Mouse (Mus musculus): Measurements from ENCODE around the gene Sestd1.
A peak's percentile ranks its signal among the peaks of the same experiment; 100 is the strongest.

Gene Sestd1

DNA sequence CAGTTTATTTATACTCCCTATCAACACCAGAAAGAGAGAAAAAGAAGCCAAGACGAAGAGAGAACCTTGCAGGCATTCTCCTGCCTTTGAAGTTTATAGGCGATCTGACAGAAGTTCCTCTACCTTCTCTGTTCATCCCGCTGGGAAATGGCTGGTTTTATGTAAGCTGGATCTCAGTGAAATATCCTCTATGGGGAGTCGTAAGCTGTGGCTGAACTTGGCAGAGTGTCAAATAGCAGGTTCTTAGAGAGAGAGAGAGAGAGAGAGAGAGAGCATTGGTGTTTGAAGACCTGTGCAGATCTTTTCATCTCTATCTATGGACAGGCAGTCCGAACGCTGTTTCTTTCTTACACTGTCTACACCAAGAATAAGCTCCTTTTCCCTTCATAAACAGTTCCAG lies 107.0 kb downstream of the Sestd1 start:
- DNase-seq (ENCODE audit: low spot score) = no peak

DNA sequence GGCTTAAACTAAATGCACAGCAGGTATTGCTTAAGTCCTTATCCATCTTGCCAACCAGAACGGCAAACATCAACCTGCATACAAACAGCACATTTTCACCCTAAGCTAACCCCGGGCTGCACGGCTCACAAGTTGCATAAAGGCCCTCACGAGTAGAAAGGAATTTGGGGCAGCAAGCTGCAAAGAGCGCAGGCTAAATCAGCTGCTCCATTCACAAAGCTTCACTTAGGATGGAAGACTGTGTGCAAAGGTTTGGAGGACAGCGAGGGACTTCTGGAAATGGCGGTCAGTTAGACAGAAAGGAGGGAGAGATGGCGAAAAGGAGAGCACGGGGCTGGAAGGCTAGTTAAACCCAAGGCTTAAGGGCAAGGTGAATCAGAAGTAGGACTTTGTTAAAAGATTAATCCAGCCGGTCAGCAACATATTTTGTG lies 108.1 kb downstream of the Sestd1 start:
- DNase-seq (ENCODE audit: low spot score) = no peak

DNA sequence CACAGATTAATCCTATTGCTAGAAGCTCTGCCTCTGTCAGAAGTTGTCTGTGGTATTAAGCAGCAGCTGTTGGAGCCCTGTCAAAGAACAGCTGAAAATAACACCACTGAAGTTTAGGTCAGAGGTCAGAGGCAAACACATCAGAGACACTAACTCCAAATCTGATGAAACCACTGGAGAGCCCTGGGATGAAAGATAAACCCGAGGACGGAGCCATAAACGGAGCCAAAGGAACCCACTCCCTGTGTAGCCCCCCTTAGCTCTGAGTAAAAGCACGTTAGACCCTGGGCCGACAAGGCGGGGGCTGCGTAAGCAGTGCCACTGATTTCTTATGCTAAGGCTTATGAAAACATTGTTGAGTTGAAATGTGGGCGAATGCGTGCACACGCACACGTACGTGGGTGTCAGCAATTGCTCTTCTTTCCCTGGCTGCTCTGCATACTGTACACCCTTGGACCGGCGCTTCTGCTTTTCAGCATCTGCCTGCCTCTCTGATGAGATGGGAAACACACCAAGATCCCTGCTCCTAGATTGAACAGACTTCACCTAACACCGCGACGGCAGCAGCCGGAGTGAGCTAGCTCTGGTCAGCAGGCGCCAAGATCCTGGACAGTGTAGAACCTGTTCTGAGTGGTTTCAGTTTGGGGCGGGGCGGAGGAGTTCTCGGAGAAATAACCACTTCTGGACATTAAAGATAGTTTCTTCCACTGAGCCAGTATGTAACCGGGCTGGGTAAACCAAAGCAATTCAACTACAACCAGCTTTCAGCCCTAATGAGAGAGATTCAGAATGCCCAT lies 108.8 kb downstream of the Sestd1 start:
- peak; percentile 70 for DNase-seq (ENCODE audit: low spot score)

DNA sequence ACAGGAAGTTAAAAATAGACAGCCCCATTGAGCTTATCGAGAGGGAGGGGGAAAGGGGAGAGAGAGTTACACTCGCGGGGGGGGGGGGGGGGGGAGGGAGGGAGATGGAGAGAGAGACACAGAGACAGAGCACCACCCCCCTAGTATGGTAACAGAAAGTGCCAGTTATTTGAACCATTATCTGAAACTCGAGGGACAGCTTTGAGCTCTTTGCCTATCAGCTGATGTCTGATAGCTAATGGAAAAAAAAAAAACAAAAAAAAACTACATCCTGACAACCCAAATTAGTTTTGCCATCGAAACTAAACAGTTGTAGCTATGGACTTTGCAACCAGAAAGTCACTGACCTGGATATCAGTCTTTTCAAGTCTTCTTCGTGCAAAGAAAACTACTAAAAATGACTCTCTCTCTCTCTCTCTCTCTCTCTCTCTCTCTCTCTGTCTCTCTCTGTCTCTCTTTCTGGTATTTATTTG lies 109.7 kb downstream of the Sestd1 start, which contains the start of gene Ccdc141:
Gene Ccdc141 (minus strand): TSS at position 4 of the 473 bp plus-strand sequence.
- no peak for DNase-seq (ENCODE audit: low spot score)

DNA sequence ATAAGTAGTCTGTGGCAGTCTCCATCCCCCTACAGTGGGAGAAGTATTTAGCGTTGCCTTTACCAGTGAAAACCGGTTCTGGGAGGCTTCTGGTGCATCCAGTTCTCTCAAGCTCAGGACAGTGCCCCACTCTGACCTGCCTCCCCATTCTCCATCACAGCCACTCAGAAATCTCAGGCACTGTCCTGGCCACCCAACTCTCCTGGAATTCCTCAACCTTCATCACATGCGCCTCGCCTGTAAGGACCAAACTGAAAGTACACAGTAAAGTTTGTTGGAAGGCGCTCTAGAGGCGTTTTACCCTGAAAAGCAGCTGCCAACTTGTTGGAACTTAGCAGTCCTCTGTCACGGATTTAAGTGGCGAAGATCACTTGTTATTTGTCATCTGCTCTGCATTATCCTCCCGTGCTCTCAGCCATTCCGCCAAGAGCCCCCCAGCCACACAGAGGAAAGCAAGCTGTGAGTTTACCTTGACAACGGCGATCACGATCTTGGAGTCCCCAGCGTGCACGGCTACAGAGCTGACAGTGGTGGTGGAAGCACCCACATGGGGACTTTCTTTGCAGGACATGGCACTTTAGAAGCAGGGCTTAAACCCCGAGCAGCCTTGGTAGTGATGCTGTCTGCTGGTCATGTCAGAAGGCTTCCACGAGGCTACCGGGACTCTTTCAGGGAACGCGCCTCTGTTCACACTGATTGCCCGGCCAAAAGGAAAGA lies 110.3 kb downstream of the Sestd1 start:
- peak; percentile 27 for DNase-seq (ENCODE audit: low spot score)

DNA sequence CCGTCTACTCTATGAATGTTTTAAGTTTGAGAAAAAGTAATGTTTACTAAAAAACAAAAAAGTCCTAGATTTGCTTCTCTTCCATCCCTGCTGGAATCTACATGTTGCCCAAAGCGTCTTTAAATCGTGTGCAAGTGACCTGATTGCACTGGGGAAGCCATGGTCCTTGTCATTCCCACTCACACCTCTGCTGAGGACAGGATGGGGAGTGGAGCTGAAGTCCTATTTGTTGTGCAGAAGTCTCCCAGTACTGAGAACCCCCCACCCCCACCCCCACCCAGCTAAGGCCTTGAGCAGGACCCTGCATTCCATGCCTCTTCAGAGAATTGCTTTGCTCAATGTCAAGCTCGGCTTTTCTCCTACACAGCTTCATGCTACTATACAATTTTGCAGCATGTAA lies 111.2 kb downstream of the Sestd1 start:
- no peak for DNase-seq (ENCODE audit: low spot score)

DNA sequence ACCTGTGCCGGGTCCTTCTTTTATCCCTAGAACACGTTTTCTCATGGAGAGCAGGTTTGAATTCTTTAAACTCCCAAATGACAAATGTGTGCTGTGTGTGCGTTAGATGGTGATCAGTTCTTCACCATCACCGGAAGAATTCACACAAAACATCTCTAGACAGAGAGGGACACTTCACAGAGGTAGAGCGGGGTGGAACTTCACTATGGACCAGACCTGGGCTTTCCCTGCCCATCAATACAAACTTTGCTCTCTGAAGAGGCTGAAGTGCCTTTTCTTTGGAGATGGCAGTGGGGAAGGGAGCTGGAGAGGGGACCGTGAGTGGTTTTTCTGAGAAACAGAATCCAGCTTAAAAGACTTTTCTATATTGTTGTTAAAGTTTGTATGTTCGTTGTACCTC lies 111.6 kb downstream of the Sestd1 start:
- no peak for DNase-seq (ENCODE audit: low spot score)

DNA sequence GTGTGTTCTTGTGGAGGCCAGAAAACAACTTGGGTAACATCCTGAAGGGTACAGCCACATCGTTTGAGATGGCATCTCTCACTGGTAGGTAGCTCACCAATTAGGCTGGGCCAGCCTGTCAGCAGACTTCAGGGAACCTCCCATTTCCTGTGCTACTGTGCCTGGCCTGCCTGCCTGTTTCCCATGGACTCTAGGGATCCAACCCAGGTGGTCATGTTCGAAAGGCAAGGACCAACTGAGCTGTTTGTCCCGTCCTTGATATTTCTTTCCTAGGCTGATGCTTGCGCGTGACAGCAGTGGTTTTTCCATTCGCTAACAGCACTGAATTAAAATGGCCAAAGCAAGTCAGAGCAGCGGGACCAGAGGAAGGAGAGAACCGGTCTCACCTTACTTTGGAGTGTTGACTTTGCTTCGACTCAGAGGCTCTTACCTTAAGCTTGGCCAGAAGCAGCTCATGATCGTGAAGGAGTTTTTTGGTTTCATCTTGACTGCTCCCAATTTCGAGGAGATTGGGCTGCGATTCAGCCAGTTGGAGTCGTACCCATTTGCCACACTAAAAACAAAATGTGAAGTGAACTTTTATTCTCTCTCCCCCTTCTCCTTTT lies 112.2 kb downstream of the Sestd1 start:
- no peak for DNase-seq (ENCODE audit: low spot score)

DNA sequence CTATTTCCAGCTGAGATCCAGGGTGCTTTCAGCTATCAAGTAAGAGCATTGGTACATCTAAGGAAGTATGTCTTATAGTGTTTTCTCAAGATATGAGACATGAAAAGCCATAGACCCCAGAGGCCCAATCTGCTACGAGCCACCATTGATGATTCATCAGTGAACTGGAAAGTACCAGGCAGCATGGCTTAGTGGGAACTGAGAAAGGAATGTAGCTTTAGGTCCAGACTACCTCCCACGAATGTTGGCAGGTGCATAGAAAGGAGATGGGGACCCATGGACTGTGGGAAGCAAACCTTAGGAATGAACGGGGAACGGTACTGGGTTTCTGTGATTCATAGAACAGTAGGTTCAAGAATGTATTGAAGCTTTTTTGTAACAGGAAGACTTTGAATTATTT lies 114.0 kb downstream of the Sestd1 start:
- DNase-seq (ENCODE audit: low spot score) = no peak

DNA sequence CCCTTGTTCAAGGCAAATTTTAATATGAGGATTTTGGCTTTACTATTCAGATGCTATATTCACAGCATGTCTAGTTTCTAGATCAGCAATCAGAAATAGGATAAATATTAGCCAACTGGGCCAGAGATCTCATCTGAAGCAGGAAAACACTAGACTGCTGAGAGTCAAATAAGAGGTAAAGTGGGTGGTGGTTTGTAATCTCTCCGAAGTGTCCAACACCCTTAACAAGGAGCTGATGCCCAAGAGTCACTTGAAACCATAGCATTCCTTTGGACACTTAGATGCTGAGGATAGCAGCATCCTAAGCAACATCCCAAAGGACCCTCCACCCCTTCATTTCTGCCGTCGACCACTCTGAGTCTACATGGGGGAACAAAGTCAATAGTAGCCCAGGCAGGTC lies 115.7 kb downstream of the Sestd1 start:
- DNase-seq (ENCODE audit: low spot score) = no peak

DNA sequence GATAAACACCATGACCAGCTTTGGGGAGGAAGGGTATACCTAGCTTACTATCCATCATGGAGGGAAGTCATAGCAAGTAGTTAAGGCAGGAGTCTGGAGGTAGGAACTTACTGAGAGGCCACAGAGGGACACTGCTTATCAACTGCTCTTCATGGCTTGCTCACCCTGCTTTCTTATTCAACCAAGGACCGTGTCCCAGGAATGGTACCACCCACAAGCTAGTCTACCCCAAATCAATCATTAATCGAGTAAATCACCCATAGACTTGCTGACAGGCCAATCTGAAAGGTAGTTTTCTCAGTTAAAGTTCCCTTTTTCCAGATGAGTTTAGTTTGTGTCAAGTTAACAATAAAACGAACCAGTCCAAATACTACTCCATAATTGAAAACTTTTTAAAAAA lies 117.0 kb downstream of the Sestd1 start:
- DNase-seq (ENCODE audit: low spot score) = no peak

DNA sequence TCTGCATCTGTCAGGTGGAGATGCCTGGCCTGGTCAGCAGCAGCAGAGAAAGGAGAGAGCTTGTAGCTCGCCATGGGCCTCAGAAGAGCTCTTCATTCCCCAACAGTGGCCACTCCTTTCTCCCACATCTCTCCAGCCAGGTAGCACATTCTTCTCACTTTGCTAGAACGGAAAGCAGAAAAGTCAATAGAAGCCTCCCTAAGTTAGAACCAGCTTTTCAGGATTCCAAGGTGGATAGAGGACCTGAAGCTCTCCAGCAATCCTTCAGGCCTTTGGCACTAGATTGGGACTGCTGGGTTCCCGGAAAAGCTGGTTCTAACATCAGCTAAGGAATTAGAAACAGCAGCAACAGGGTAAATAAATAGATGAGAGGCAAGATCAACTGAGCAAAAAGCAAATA lies 118.3 kb downstream of the Sestd1 start:
- no peak for DNase-seq (ENCODE audit: low spot score)

DNA sequence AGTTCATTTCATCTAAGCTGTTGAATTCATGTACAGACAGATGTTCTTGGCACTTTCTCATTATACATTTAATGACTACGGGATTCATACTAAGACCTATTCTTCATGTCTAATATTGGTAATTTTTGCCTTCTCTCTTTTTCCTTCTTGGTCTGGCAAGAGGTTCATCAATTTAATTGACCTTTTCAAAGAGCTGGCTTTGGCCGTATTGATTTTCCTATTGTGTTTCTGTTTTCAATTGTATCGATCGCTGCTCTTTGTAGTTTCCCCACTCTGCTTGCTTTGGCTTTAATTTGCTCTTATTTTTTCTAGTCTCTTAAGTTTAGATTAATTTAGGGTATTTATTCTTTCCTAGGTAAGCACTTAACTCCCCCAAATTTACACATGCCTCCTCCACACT lies 122.8 kb downstream of the Sestd1 start:
- DNase-seq (ENCODE audit: low spot score) = no peak

DNA sequence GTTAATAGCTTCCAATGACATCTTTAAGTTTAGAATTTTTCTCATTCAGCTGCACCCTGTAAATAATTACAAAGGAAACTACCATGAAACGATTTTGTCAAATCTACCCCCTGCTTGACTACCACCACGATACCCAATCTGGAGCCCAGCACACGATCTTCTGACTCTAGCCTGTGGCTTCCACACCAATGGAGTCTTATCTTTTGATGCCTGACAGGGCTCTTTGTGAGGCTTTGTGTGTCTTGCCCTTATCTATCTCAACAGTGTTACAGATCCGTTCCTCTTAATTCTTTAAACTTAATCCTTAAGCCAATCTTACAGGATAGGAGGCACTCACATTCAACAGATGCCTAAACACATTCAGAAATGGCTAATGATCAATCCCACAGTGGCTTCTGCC lies 126.3 kb downstream of the Sestd1 start:
- DNase-seq (ENCODE audit: low spot score) = no peak

DNA sequence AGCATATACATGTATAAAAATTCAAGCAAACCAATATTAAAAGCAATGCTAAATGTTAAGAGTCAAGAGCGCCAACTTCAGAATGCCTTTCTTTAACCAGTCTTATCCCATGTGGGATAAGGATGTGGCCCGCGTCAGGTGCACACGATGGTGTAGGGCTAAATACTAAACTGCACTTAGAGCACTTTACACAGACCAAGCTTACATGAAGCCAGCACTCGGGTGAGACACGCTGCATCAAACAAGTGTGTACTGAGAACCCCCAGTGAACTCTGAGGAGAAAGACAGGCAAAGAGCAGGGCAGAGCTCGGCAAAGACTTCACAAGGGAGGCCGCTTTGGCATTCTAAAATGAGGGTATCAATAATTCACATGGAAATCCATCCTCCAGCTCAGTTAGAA lies 129.1 kb downstream of the Sestd1 start:
- no peak for DNase-seq (ENCODE audit: low spot score)

DNA sequence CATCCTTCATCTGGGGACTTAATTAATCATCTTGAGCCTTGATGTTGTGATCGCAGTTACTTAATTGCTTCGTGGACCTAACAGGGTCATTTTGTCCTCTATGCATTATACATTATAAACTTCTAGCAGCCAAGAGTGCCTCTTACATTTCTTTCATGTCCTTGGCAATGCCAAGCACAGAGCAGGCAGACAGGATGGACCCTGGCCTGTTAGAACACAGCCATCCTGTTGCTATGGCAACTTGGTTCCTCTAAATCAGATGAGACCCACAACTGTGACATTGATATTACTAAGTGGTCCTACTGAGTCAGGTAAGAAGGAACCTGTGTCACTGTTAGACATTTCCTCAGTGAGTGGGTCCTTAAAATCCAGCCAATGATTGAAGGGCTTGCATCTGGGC lies 130.8 kb downstream of the Sestd1 start:
- DNase-seq (ENCODE audit: low spot score) = no peak

DNA sequence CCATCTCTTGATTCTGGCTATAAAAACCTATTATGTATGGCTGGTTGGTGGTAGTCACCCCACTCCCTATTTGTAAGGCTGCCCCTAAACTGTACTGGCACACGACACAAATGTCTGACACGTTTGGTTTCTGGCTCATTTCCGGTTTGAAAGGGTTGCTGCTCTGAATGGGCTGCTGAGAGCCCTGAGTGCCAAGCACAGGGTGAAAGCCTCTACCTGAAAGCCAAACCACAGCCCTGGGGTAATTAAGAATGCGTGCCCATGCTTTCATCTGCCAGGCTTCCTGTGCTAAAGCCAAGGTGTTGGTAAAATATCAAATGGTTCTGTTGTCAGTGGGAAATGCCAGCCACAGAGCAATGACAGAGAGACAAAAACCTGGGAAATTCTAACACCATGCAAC lies 132.2 kb downstream of the Sestd1 start:
- no peak for DNase-seq (ENCODE audit: low spot score)

DNA sequence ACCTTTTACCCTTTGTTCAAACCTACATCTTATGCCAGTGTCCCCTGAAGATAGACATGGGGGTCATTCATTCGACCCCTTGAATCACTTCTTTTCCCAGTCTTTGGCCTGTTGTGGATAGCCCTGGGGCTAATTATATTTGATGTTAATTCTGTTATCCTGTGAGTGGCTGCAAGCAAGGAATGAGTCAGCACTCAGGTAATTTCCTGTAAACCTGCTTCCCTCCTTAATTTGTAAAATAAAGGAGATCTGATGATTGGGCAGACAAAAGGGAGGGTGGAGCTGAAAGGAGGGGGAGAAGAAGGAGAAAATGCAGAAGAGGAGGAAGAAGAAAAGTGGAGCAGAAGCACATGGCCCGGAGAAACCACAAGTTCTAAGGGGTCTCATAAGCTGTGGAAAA lies 133.4 kb downstream of the Sestd1 start:
- DNase-seq (ENCODE audit: low spot score) = no peak

DNA sequence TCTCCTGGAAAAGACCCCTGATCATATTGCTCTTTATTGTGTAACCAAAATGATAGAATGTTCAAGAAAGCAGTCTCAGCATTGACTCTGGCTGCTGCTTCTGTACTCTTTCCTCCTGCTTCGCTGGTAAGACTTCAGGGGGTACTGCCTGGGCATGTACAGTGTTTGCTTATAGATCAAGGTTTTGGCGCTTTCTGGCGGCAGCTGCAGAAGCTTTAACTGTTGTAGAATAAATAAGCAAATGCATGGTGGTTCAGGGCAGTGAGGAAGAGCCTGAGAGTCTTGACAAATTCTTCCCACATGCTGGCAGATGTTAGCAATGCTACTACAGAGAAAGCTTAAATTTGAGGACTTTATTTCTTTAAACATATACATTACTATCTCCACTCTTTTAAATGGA lies 134.1 kb downstream of the Sestd1 start:
- DNase-seq (ENCODE audit: low spot score) = no peak

DNA sequence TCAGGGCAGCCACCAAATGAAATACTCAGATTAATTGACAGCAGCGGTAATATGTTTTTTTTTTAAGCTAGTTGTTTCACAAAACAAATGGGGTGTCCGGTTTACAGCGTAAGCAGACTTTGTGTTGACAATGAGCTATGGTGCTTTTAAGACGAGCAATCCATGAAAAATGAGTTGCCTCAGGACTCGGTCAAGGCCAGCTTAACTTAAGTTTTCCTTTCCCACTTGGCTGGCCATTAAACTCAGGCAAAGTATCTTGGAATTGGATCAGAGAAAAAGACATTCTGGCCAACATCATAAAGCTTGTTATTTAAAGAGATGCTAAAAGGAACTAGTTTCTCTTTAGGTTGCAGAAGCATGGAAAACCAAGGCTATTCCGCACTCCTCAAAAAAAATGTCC lies 136.9 kb downstream of the Sestd1 start:
- peak; percentile 5 for DNase-seq (ENCODE audit: low spot score)

DNA sequence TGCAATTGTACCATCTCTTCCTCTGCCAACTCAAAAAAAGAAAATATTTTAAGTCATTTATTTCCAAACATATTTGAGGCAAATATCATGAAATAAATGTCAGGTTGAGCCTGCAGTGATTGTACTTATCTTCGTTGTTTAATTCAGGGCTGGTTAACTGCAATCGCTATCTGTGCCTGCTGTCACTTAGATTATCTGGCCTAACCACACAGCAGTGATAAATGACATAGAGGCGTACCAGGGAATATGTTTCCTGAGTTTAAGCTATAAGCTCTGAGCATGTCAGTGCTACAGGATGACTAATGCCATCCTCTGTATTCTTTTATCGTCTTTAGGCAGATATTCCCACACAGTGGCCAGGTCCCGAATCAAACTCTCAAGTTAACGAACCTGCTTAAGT lies 141.5 kb downstream of the Sestd1 start:
- no peak for DNase-seq (ENCODE audit: low spot score)

DNA sequence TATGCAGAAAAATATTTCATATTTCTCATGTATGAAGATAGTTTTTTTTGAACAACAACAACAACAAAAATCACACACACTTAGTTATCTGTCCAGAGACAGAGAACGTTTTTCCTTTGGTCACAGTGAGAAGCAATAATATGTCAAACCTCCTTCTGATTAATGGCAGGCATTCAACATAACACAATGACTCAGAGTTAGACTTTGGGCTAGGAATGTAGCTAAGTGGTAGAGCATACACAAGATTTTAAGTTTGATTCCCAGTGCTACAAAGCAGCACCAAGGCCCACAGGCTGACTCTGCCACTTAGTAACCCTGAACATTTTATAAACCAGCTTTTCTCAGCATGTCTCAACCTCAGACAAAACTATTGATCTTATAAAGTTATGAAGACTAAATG lies 145.5 kb downstream of the Sestd1 start:
- peak; percentile 28 for DNase-seq (ENCODE audit: low spot score)

DNA sequence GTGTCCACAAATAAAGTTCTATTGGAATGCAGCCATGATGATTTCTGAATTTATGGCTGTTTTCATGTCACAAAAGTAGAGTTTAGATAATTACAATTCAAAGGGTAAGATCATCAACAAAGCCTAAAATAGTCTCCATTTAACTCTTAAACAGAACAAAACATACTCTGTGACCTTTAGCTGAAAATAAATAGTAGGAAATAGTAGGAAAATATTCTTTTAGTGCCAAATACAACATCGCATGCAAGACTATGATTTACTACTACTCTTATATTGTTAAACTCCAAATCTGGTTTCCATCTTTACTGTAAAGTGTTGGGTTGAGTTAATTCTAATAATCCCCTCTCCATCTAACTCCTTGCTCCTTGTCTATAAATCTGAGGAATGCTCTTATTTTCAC lies 147.0 kb downstream of the Sestd1 start:
- DNase-seq (ENCODE audit: low spot score) = peak; percentile 12
